Mouse (Mus musculus): ENCODE measurements around the gene Cdc37l1. TPM values are rescaled to one million over a fixed set of nuclear protein-coding genes. Genes with fewer than 3 reads are reported as not detected.

The Cdc37l1 gene
- polyA plus RNA-seq, 1 experiment = 9.2 TPM

- peaks cover 13% of the 10 kb centered on the region for H3K36me3 ChIP-seq (ENCODE audit: control insufficient read depth, insufficient read depth)
- no peak overlapping the region for H3K4me3 ChIP-seq
- no peak overlapping the region for H3ac ChIP-seq (ENCODE audit: control insufficient read depth, insufficient read length)
- no peaks in the 10 kb centered on the region for H3K79me2 ChIP-seq (ENCODE audit: control insufficient read depth, insufficient read depth)
- TF ChIP-seq POLR2AphosphoS2 (IDR thresholded peaks at IDR 0.05; ENCODE audit: insufficient read length, low read depth) (no peak), USF1 (IDR thresholded peaks at IDR 0.05; ENCODE audit: low read depth) (peak; percentile 1), MYOG (IDR thresholded peaks at IDR 0.05; ENCODE audit: control insufficient read depth in 1 of 3, insufficient read depth in 1 of 3, insufficient read length in 2 of 3, low read depth in 2 of 3) (no peak), SRF (IDR thresholded peaks at IDR 0.05; ENCODE audit: control insufficient read depth, insufficient read length, low read depth) (no peak), POLR2A (IDR thresholded peaks at IDR 0.05; ENCODE audit: insufficient read length, low read depth) (no peak)
- no peak overlapping the region for H3K4me2 ChIP-seq (ENCODE audit: low read depth)
- H3K27me3 ChIP-seq (ENCODE audit: control insufficient read depth, insufficient read depth, insufficient read length) = no peaks in the 10 kb centered on the region
Measured at GRCm38 (mm10) chr19:29032662-29033061, 42.5 kb downstream of the Cdc37l1 start.

GRCm38 (mm10) chr19:29037026-29037425 lies 46.9 kb downstream of the Cdc37l1 start:
- no peaks in the 10 kb centered on the region for H3K27me3 ChIP-seq (ENCODE audit: control insufficient read depth, insufficient read depth, insufficient read length)
- TF ChIP-seq POLR2A (IDR thresholded peaks at IDR 0.05; ENCODE audit: insufficient read length, low read depth) = no peak
- TF ChIP-seq MYOG (IDR thresholded peaks at IDR 0.05; ENCODE audit: control insufficient read depth in 1 of 3, insufficient read depth in 1 of 3, insufficient read length in 2 of 3, low read depth in 2 of 3) = no peak
- no peak for TF ChIP-seq POLR2AphosphoS2 (IDR thresholded peaks at IDR 0.05; ENCODE audit: insufficient read length, low read depth)
- no peak for TF ChIP-seq REST (IDR thresholded peaks at IDR 0.05; ENCODE audit: insufficient read depth, insufficient read length)
- TF ChIP-seq TCF3 (IDR thresholded peaks at IDR 0.05; ENCODE audit: insufficient read length, low read depth) = no peak
- no peak for TF ChIP-seq CEBPB (IDR thresholded peaks at IDR 0.05; ENCODE audit: insufficient read depth, poor library complexity, severe bottlenecking)
- TF ChIP-seq USF1 (IDR thresholded peaks at IDR 0.05; ENCODE audit: low read depth) = no peak
- no peak for TF ChIP-seq MYOD1 (IDR thresholded peaks at IDR 0.05; ENCODE audit: control insufficient read depth in 1 of 3, insufficient read length in 2 of 3, low read depth in 2 of 3)
- no peak for TF ChIP-seq SRF (IDR thresholded peaks at IDR 0.05; ENCODE audit: control insufficient read depth, insufficient read length, low read depth)
- TF ChIP-seq TCF12 (IDR thresholded peaks at IDR 0.05; ENCODE audit: insufficient read depth, poor library complexity, severe bottlenecking) = no peak
- TF ChIP-seq E2F4 (IDR thresholded peaks at IDR 0.05; ENCODE audit: insufficient read depth) = no peak
- no peak for TF ChIP-seq MAX (IDR thresholded peaks at IDR 0.05; ENCODE audit: low read depth)
- H3K79me2 ChIP-seq (ENCODE audit: control insufficient read depth, insufficient read depth) = no peaks in the 10 kb centered on the region
- no peak overlapping the region for H3K4me2 ChIP-seq (ENCODE audit: low read depth)
- H3K36me3 ChIP-seq (ENCODE audit: control insufficient read depth, insufficient read depth) = peaks cover 24% of the 10 kb centered on the region
- H3ac ChIP-seq (ENCODE audit: control insufficient read depth, insufficient read length) = no peak overlapping the region
- no peak overlapping the region for H3K4me3 ChIP-seq

DNA sequence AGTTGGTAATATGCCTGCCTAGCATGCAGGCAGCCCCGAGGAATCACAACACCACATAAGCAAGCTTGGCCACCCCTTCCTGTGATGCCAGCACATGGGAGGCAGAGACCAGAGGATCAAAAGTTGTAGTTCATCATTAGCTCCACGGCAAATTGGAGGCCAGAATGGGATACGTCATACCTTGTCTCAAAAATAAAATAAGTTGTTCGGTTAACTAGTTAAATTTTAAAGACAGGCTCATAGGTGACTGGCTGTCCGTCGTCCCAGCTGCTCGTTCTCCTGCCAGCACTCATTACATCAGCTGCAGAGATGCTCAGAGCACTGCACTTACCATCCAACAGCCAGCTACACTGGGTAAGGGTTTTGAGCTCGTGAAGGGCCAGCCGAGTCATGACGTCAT lies 47.4 kb downstream of the Cdc37l1 start:
- Histone ChIP-seq H3K79me2 (ENCODE audit: control insufficient read depth, insufficient read depth) (no peaks in the 10 kb centered on the region), H3K36me3 (ENCODE audit: control insufficient read depth, insufficient read depth) (peaks cover 24% of the 10 kb centered on the region), H3K4me2 (ENCODE audit: low read depth) (no peak overlapping the region), H3ac (ENCODE audit: control insufficient read depth, insufficient read length) (no peak overlapping the region), H3K4me3 (no peak overlapping the region), H3K27me3 (ENCODE audit: control insufficient read depth, insufficient read depth, insufficient read length) (no peaks in the 10 kb centered on the region)
- TF ChIP-seq USF1 (IDR thresholded peaks at IDR 0.05; ENCODE audit: low read depth) = no peak
- no peak for TF ChIP-seq TCF3 (IDR thresholded peaks at IDR 0.05; ENCODE audit: insufficient read length, low read depth)
- TF ChIP-seq POLR2AphosphoS2 (IDR thresholded peaks at IDR 0.05; ENCODE audit: insufficient read length, low read depth) = no peak
- TF ChIP-seq MYOG (IDR thresholded peaks at IDR 0.05; ENCODE audit: control insufficient read depth in 1 of 3, insufficient read depth in 1 of 3, insufficient read length in 2 of 3, low read depth in 2 of 3) = no peak
- TF ChIP-seq E2F4 (IDR thresholded peaks at IDR 0.05; ENCODE audit: insufficient read depth) = no peak
- no peak for TF ChIP-seq REST (IDR thresholded peaks at IDR 0.05; ENCODE audit: insufficient read depth, insufficient read length)
- no peak for TF ChIP-seq MYOD1 (IDR thresholded peaks at IDR 0.05; ENCODE audit: control insufficient read depth in 1 of 3, insufficient read length in 2 of 3, low read depth in 2 of 3)
- TF ChIP-seq CEBPB (IDR thresholded peaks at IDR 0.05; ENCODE audit: insufficient read depth, poor library complexity, severe bottlenecking) = no peak
- no peak for TF ChIP-seq POLR2A (IDR thresholded peaks at IDR 0.05; ENCODE audit: insufficient read length, low read depth)
- no peak for TF ChIP-seq TCF12 (IDR thresholded peaks at IDR 0.05; ENCODE audit: insufficient read depth, poor library complexity, severe bottlenecking)
- TF ChIP-seq MAX (IDR thresholded peaks at IDR 0.05; ENCODE audit: low read depth) = no peak

- TF ChIP-seq MAX (IDR thresholded peaks at IDR 0.05; ENCODE audit: low read depth) = no peak
- TF ChIP-seq TCF3 (IDR thresholded peaks at IDR 0.05; ENCODE audit: insufficient read length, low read depth) = no peak
- TF ChIP-seq SRF (IDR thresholded peaks at IDR 0.05; ENCODE audit: control insufficient read depth, insufficient read length, low read depth) = no peak
- no peak for TF ChIP-seq POLR2AphosphoS2 (IDR thresholded peaks at IDR 0.05; ENCODE audit: insufficient read length, low read depth)
- no peak for TF ChIP-seq MYOD1 (IDR thresholded peaks at IDR 0.05; ENCODE audit: control insufficient read depth in 1 of 3, insufficient read length in 2 of 3, low read depth in 2 of 3)
- no peak for TF ChIP-seq POLR2A (IDR thresholded peaks at IDR 0.05; ENCODE audit: insufficient read length, low read depth)
- TF ChIP-seq USF1 (IDR thresholded peaks at IDR 0.05; ENCODE audit: low read depth) = no peak
- no peak for TF ChIP-seq CEBPB (IDR thresholded peaks at IDR 0.05; ENCODE audit: insufficient read depth, poor library complexity, severe bottlenecking)
- TF ChIP-seq REST (IDR thresholded peaks at IDR 0.05; ENCODE audit: insufficient read depth, insufficient read length) = no peak
- no peak for TF ChIP-seq E2F4 (IDR thresholded peaks at IDR 0.05; ENCODE audit: insufficient read depth)
- no peak for TF ChIP-seq MYOG (IDR thresholded peaks at IDR 0.05; ENCODE audit: control insufficient read depth in 1 of 3, insufficient read depth in 1 of 3, insufficient read length in 2 of 3, low read depth in 2 of 3)
- TF ChIP-seq TCF12 (IDR thresholded peaks at IDR 0.05; ENCODE audit: insufficient read depth, poor library complexity, severe bottlenecking) = no peak
Measured at GRCm38 (mm10) chr19:29039334-29039733, 49.2 kb downstream of the Cdc37l1 start.

DNA sequence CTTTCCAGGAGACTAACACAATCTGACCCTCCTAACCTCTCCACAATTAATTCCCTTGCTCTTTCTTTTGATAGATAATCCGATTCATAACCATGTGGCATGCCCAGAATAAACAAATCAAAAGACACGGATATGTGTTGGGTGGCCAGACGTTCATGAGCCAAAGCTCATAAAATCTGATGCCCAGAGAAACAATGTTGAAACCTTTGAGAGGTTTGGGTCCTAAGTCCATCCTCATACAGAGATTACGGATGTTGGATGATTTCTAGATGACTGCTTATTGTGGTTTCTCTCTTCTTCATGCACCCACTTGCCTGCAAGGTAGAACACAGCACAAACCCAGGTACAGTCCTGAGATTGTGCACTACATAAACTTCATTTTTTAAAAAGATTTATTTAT lies 50.1 kb downstream of the Cdc37l1 start:
- Histone ChIP-seq H3K27me3 (ENCODE audit: control insufficient read depth, insufficient read depth, insufficient read length) (no peaks in the 10 kb centered on the region), H3K79me2 (ENCODE audit: control insufficient read depth, insufficient read depth) (no peaks in the 10 kb centered on the region), H3K4me3 (no peak overlapping the region), H3ac (ENCODE audit: control insufficient read depth, insufficient read length) (no peak overlapping the region), H3K36me3 (ENCODE audit: control insufficient read depth, insufficient read depth) (peaks cover 24% of the 10 kb centered on the region), H3K4me2 (ENCODE audit: low read depth) (no peak overlapping the region)
- no peak for TF ChIP-seq POLR2A (IDR thresholded peaks at IDR 0.05; ENCODE audit: insufficient read length, low read depth)
- TF ChIP-seq TCF12 (IDR thresholded peaks at IDR 0.05; ENCODE audit: insufficient read depth, poor library complexity, severe bottlenecking) = no peak
- TF ChIP-seq MAX (IDR thresholded peaks at IDR 0.05; ENCODE audit: low read depth) = no peak
- no peak for TF ChIP-seq POLR2AphosphoS2 (IDR thresholded peaks at IDR 0.05; ENCODE audit: insufficient read length, low read depth)
- no peak for TF ChIP-seq CEBPB (IDR thresholded peaks at IDR 0.05; ENCODE audit: insufficient read depth, poor library complexity, severe bottlenecking)
- no peak for TF ChIP-seq TCF3 (IDR thresholded peaks at IDR 0.05; ENCODE audit: insufficient read length, low read depth)
- no peak for TF ChIP-seq E2F4 (IDR thresholded peaks at IDR 0.05; ENCODE audit: insufficient read depth)
- no peak for TF ChIP-seq REST (IDR thresholded peaks at IDR 0.05; ENCODE audit: insufficient read depth, insufficient read length)
- TF ChIP-seq SRF (IDR thresholded peaks at IDR 0.05; ENCODE audit: control insufficient read depth, insufficient read length, low read depth) = no peak
- no peak for TF ChIP-seq MYOD1 (IDR thresholded peaks at IDR 0.05; ENCODE audit: control insufficient read depth in 1 of 3, insufficient read length in 2 of 3, low read depth in 2 of 3)
- no peak for TF ChIP-seq MYOG (IDR thresholded peaks at IDR 0.05; ENCODE audit: control insufficient read depth in 1 of 3, insufficient read depth in 1 of 3, insufficient read length in 2 of 3, low read depth in 2 of 3)
- no peak for TF ChIP-seq USF1 (IDR thresholded peaks at IDR 0.05; ENCODE audit: low read depth)

More at GRCm38 (mm10) chr19:29039334-29039733, 49.2 kb downstream of the Cdc37l1 start:
- Histone ChIP-seq H3K36me3 (ENCODE audit: control insufficient read depth, insufficient read depth) (peaks cover 24% of the 10 kb centered on the region), H3K4me2 (ENCODE audit: low read depth) (no peak overlapping the region), H3K4me3 (no peak overlapping the region), H3ac (ENCODE audit: control insufficient read depth, insufficient read length) (no peak overlapping the region), H3K79me2 (ENCODE audit: control insufficient read depth, insufficient read depth) (no peaks in the 10 kb centered on the region), H3K27me3 (ENCODE audit: control insufficient read depth, insufficient read depth, insufficient read length) (no peaks in the 10 kb centered on the region)

Data from myocyte (in vitro differentiated cells).